Mouse (Mus musculus): ENCODE data around the gene Batf.

Gene Batf

GRCm38 (mm10) chr12:85686466-85687216 lies at the start of gene Batf:
Batf (plus strand) TSS chr12:85686669.
- CTCF ChIA-PET = interaction anchor here (0.8 to 1.6 kb wide), 2 partner anchors 43 to 141 kb away, joined by 9 to 16 read pairs; no protein-coding TSS in a partner anchor

GRCm38 (mm10) chr12:85637932-85638331 lies 48.5 kb upstream of the Batf start:
- CTCF ChIA-PET = interaction anchor here (0.6 kb wide), 1 partner anchor 69 kb away, joined by 4 read pairs; no protein-coding TSS in a partner anchor

DNA sequence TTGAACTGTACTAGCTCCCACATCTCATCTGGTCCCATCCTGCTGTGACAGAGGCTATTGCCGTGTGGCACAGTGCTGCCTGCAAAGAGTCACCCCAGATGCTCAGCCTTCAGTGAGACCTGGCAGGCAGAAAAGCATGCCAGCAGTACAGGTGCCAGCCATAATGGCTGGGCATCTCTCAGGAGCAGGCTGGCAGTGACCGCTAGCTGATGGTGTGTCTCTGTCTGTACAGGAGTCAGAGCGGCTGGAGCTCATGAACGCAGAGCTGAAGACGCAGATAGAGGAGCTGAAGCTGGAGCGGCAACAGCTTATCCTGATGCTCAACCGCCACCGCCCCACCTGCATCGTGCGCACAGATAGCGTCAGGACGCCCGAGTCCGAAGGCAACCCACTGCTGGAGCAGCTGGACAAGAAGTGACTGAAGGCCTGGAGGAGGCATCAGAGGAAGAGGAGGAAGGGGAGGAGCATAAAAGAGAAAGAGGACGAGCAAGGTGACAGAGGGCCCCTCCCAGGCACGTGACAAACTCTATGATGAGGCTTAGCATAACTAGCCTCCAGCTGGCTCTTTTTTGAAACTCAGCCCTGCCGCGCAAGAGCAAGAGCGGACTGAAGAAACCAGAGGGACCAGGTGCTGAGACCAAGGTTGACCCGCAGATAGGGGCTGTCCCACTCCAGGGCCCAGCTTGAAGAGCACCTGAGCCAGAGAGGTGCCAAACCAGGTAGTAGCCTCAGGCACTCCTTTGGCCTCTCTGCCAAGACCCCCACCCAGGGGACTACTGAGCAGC lies 47.7 kb upstream of the Batf start:
- CTCF ChIA-PET = no interaction called here

GRCm38 (mm10) chr12:85639326-85640008 lies 47.0 kb upstream of the Batf start:
- CTCF ChIA-PET = no interaction called here

DNA sequence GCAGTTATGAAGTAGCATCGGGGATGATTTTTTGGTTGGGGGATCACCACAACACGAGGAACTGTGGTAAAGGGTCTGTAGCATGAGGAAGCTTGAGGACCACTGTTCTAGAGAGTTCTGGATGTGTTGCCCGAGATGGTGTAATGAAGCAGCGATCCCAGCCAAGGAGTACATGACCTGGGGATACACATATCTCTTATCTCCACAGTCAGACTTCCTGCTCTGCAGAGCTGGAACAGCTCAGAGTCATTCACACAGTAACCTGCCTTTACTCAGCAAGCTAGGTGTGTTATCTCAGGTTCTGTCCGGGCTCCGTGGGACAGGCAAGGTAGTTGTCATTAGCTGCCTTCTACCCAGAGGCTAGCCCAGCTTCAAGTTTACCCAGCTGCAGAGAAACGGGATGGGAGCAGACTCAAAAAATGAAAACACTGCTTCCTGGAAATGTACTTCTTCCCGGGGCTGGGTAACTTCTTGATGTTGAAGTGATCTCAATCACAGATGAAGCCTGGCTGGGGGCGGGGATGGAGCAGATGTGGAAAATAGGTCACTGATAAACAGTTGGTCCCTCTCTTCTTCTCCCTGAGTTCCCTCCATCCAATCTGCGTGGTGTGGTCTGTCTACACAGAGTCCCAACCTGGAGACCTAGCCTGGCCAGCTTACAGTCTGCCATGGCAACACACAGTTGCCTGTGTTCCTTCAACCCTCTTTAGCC lies 45.5 kb upstream of the Batf start:
- CTCF ChIA-PET = no interaction called here

DNA sequence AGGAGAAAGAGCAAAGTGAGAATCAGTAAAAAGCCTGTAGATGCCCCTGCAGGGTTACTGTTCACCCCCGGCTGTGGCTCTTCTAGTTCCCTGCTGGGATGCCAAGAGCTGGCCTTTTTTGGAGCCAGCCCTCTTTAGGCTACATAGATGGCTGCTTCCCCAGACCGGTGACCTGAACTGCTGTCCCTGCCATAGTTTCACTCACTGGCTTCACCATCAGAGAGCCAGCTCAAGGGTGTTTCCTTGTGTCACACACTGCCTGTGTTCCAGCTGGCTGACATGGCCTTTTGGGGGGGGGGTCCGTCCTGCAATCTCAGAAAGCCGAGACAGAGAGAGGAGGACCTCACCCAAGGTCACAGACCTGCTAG lies 44.9 kb upstream of the Batf start:
- CTCF ChIA-PET = interaction anchor here (1.1 kb wide), 1 partner anchor 1858 kb away, joined by 4 read pairs; no protein-coding TSS in a partner anchor

DNA sequence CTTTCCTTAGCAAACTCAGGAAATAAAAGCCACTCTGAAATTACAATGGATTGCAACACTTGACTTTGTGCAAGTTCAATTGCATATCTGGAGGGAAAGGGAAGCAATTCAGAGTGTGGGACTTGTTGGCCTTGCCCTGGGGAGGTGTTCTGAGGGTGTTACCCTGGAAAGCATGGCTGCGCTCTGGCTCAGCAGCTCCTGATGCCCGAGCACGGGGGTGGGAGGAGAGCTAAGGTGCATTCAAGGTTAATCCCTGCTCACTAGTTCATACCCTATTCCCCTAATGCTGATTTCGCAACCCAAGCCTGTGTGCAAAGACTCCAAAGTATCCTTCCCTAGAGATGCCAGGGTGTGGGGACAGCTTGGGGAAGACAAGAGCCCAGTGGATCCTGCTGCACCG lies 42.7 kb upstream of the Batf start:
- CTCF ChIA-PET = no interaction called here

- CTCF ChIA-PET = no interaction called here
Measured at GRCm38 (mm10) chr12:85645664-85646063, 40.8 kb upstream of the Batf start.

GRCm38 (mm10) chr12:85647346-85647745 lies 39.1 kb upstream of the Batf start:
- CTCF ChIA-PET = no interaction called here

- CTCF ChIA-PET = no interaction called here
Measured at GRCm38 (mm10) chr12:85647955-85648354, 38.5 kb upstream of the Batf start.

DNA sequence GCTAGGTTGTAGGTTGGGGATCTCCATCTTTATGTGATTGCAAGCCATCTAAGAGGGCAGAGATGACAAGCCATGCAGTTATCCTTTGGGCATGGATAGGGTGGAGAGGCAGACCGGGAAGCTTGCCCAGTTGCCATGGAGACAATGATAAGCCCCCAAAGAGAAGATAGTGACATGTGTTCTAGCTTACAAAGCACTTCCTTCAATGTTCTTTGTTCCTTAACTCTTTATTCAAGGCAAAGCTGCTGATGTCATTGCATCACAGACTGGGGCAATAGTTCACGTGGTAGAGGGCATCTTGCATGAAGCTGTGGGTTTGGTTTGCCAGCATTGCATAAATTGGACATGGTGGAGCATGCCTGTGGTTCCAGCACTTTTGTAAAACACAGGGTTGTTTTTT lies 27.1 kb upstream of the Batf start:
- CTCF ChIA-PET = no interaction called here

DNA sequence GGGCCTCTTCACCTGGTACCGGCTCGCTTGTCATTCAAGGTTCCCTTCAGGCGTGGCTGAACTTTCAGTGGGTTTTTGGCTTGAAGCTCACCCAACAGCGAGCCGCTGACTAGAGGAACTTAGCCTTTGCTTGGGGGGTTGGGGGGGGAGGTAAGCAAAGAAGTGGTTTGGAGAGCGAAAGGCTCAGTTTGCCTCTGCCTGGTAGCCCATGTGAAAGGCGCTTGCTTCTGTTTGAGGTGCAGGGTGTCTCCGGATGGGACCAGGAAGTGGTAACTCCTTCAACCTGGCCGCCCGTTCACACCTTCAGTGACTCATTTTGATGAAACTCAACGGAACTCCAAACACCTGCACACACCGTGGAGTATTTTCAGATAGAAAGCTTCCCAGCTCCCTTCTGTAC lies 25.6 kb upstream of the Batf start:
- CTCF ChIA-PET = interaction anchor here (0.6 to 1.1 kb wide), 3 partner anchors 144 to 323 kb away, joined by 3 to 6 read pairs (median 5); no protein-coding TSS in a partner anchor

GRCm38 (mm10) chr12:85662232-85662631 lies 24.2 kb upstream of the Batf start:
- CTCF ChIA-PET = interaction anchor here (0.6 to 0.7 kb wide), 2 partner anchors 93 to 172 kb away, joined by 3 to 4 read pairs; no protein-coding TSS in a partner anchor

DNA sequence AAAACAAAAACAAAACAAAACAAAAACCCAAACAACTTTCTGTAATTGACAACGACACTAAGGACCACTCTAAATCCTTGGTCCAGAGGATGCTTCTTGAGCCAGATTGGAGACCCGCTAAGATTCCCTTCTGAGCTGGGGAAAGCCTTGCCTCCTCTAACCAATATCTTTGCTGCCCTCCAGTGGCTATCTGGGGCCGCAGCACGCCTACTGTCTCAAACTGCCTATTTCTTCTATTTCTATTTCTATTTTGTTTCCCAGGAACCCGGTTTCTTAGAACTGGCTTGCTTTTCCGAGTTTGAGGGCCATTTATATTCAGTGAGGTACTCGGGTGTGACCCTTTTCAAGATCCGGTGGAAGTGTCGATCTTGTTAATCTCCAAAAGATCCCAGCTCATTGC lies 23.6 kb upstream of the Batf start:
- CTCF ChIA-PET = interaction anchor here (0.6 kb wide), 1 partner anchor 125 kb away, joined by 3 read pairs; no protein-coding TSS in a partner anchor

- CTCF ChIA-PET = no interaction called here
Measured at GRCm38 (mm10) chr12:85666112-85666511, 20.4 kb upstream of the Batf start.

DNA sequence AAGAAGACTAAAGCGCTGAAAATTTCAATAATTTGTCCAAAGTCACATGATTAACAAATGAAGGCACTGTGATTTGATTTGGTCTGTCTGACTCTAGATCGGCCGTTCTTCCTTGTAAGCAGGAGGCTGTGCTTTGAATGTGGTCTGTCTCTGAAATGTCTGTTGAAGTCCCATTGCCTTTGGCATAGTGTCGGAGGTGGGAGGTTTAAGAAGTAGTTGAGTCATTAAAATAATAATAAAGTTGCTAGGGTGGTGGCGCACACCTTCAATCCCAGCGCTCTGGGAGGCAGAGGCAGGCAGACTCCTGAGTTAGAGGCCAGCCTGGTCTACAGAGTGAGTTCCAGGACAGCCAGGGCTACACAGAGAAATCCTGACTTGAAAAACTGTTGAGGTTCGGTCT lies 19.4 kb upstream of the Batf start:
- CTCF ChIA-PET = no interaction called here

DNA sequence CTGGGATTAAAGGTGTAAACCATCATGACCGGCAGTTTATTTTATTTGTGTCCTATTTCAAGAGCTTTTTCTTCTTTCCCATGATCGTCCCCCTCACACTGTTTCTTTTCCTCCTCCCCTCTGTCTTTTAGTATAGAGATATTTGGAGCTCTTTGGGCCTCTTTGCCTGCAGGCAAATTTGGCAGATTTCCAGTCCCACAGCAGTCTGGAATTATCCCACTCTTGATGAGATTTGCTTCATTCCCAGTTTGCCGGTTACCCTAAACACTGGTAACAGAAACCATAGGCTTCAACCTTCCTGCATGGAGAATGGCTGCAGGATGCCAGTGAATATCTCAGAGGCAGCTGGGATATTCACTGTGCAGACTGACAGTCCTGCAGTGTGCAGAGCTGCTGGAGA lies 17.8 kb upstream of the Batf start:
- CTCF ChIA-PET = no interaction called here

- CTCF ChIA-PET = no interaction called here
Measured at GRCm38 (mm10) chr12:85670080-85670479, 16.4 kb upstream of the Batf start.

GRCm38 (mm10) chr12:85673914-85674313 lies 12.6 kb upstream of the Batf start:
- CTCF ChIA-PET = interaction anchor here (0.6 kb wide), 1 partner anchor 608 kb away, joined by 3 read pairs; no protein-coding TSS in a partner anchor

DNA sequence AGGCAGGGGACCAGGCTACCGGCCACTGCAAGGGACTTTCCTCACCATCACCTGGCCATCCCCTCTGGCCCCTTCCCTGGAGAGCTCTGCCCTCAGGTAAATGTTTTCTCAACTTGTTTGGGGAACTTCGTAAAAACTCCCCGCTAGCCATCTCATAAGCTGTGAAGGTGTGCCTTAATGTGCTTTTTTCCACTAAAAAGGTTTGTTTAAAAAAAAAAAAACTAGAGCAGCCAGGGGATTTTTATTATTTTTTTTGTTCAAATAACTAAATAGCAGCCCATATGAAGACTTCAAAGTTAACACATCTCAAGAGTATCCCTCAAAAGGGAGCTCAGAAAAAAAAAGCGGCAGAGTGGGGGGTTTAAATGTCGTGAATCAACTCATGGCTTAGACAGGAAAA lies 7.4 kb upstream of the Batf start:
- CTCF ChIA-PET = no interaction called here

GRCm38 (mm10) chr12:85679808-85680207 lies 6.7 kb upstream of the Batf start:
- CTCF ChIA-PET = no interaction called here

DNA sequence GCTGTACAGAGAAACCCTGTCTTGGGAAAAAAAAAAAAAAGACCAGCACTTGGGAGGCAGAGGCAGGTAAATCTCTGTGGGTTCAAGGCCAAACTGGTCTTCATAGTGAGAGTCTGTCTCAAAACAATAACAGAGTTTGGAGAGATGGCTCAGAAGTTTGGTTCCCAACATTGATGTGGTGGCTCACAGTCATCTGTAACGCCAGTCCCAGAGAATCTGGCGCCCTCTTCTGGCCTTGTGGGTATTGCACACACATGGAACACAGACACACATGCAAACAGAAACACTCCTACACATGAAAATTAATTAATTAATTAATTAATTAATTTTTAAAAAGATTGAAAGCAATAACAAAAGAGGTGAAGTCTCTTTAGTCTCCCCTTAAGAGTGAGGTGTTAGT lies 4.1 kb upstream of the Batf start:
- CTCF ChIA-PET = interaction anchor here (0.6 kb wide), 1 partner anchor 754 kb away, joined by 3 read pairs; no protein-coding TSS in a partner anchor
